Mouse (Mus musculus) CH12.LX (cell line): Measurements from ENCODE around the gene Midn.

Source experiments
- CHD1 ChIP-seq: IDR thresholded peaks from 2 replicates; pipeline ENCODE4 v1.6.1; 2012; ENCODE audit warnings: low read depth, low read length, improper control_type of control experiment, inconsistent platforms
- CTCF ChIP-seq, 2 experiments: IDR thresholded peaks in 1 of 2; conservative IDR thresholded peaks in 1 of 2; 2 replicates each; pipeline ENCODE4 v1.5.1; 2011 to 2012; ENCODE audit warnings: low read depth in 2 of 2, low read length in 2 of 2, improper control_type of control experiment in 1 of 2, inconsistent platforms in 1 of 2, mild to moderate bottlenecking in 1 of 2, moderate library complexity in 1 of 2
- EP300 ChIP-seq: IDR thresholded peaks from 2 replicates; pipeline ENCODE4 v1.6.1; 2011; ENCODE audit warnings: low read length, improper control_type of control experiment
- GABPA ChIP-seq: IDR thresholded peaks from 2 replicates; pipeline ENCODE4 v1.6.1; 2012; ENCODE audit warnings: low read depth, low read length, improper control_type of control experiment, inconsistent platforms; ENCODE audit not compliant: insufficient replicate concordance
- IRF4 ChIP-seq: IDR thresholded peaks from 2 replicates; pipeline ENCODE4 v1.6.1; 2014; ENCODE audit warnings: low read depth, mild to moderate bottlenecking, inconsistent platforms, low read length, improper control_type of control experiment
- KAT2A ChIP-seq: IDR thresholded peaks from 2 replicates; pipeline ENCODE4 v1.6.1; 2012; ENCODE audit warnings: low read length, improper control_type of control experiment, inconsistent platforms; ENCODE audit not compliant: insufficient replicate concordance
- RAD21 ChIP-seq: IDR thresholded peaks from 2 replicates; pipeline ENCODE4 v1.6.1; 2011; ENCODE audit warnings: low read depth, mild to moderate bottlenecking, low read length, improper control_type of control experiment, moderate library complexity
- USF2 ChIP-seq: conservative IDR thresholded peaks from 2 replicates; pipeline ENCODE4 v1.6.1; 2011; ENCODE audit warnings: low read depth, low read length, improper control_type of control experiment
- ZNF384 ChIP-seq: IDR thresholded peaks from 2 replicates; pipeline ENCODE4 v1.6.1; 2012; ENCODE audit warnings: low read depth, low read length, improper control_type of control experiment, inconsistent platforms

GRCm38 (mm10) chr10:80177441-80178279, 29.6 kb downstream of the Midn start:
- no peak for TF ChIP-seq KAT2A
- no peak for TF ChIP-seq USF2
- no peak for TF ChIP-seq IRF4
- TF ChIP-seq ZNF384 = no peak
- no peak for TF ChIP-seq CHD1
- no peak for TF ChIP-seq CTCF (conservative IDR thresholded peaks at IDR 0.05 in 1 of 2, IDR thresholded peaks at IDR 0.05 in 1 of 2; ENCODE audit: low read depth in 2 of 2, low read length in 2 of 2)
- no peak for TF ChIP-seq EP300
- TF ChIP-seq RAD21 = no peak
- no peak for TF ChIP-seq GABPA
